Mouse (Mus musculus) neural tube, embryonic 12.5 days (tissue): ENCODE results near the gene Nolc1. TPM values are rescaled to one million over a fixed set of nuclear protein-coding genes. Genes with fewer than 3 reads are reported as not detected.
"Not testable (repeated sequence)": the region's sequence is repeated elsewhere in the genome, so short reads cannot be mapped to it uniquely, and the experiment has no call there.

Experiments used
- ATAC-seq: fragments of 200-750 bp; cut with Nextera tagmentation; 2 replicates; pipeline ENCODE4 v1.8.0; 2017; ENCODE audit warnings: low read depth, mild to moderate bottlenecking, moderate TSS enrichment, moderate library complexity; ENCODE audit not compliant: low FRiP score
- H3K27ac ChIP-seq: fragments of 300-500 bp; sonication (generic); 2 replicates; pipeline ENCODE4 v1.5.1; 2016
- H3K27me3 ChIP-seq: fragments of 300-500 bp; sonication (generic); replicated peaks from 2 replicates; pipeline ENCODE4 v1.6.1; 2016; ENCODE audit warnings: mild to moderate bottlenecking
- H3K36me3 ChIP-seq: fragments of 300-500 bp; sonication (generic); 2 replicates; pipeline ENCODE4 v1.6.1; 2016; ENCODE audit warnings: mild to moderate bottlenecking
- H3K4me1 ChIP-seq: fragments of 300-500 bp; sonication (generic); 2 replicates; pipeline ENCODE4 v1.6.1; 2016
- H3K4me2 ChIP-seq: fragments of 300-500 bp; sonication (generic); replicated peaks from 2 replicates; pipeline ENCODE4 v1.6.1; 2016; ENCODE audit warnings: mild to moderate bottlenecking
- H3K4me3 ChIP-seq: fragments of 300-500 bp; sonication (generic); 2 replicates; pipeline ENCODE4 v1.5.1; 2016
- H3K9ac ChIP-seq: fragments of 300-500 bp; sonication (generic); 2 replicates; pipeline ENCODE4 v1.6.1; 2016; ENCODE audit warnings: mild to moderate bottlenecking
- H3K9me3 ChIP-seq: fragments of 300-500 bp; sonication (generic); 2 replicates; pipeline ENCODE4 v1.6.1; 2016; ENCODE audit warnings: mild to moderate bottlenecking
- WGBS: fragments of 180-500 bp; shearing (Covaris S2); methylation state at CpG from one replicate; pipeline ENCODE4 v1.1.7; 2016; 5-methylcytosine and 5-hydroxymethylcytosine counted together
- polyA plus RNA-seq: library from polyadenylated mRNA; unstranded; fragments of >200 nt; fragmentation: Nextera tagmentation; extraction: Ambion mirVana; gene quantifications from 2 replicates; pipeline ENCODE4 v1.2.1, GENCODE M21; 2016

Nolc1 gene
- polyA plus RNA-seq, 1 experiment from 2014 or later, result 94.9 TPM

DNA sequence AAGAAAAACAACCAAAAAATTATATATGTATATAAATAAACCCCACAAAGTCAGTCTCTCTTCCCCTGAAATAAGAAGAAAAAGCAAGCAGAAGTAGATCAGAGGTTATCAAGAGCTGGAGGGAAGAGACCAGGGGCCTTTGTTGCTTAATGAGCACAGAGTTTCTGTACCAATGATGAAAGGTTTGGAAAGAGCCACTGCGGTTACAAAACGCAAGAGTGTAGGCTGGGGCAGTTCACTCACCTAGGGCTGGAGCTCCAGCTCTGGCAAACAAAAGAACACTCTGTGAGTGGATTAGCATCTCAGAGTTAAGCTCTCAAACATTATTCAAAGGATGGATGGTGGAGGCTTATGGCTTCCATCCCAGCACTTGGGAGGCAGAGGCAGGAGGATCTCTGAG is 34.6 kb downstream of the Nolc1 start:
- no peak overlapping the region for H3K9ac ChIP-seq
- no peaks in the 10 kb centered on the region for H3K27me3 ChIP-seq
- no peaks in the 10 kb centered on the region for H3K4me1 ChIP-seq
- H3K27ac ChIP-seq, result no peak overlapping the region
- no peaks in the 10 kb centered on the region for H3K9me3 ChIP-seq
- no peak overlapping the region for H3K4me2 ChIP-seq
- no peak for ATAC-seq
- 82% methylated on average over 2 of the region's 2 CpGs for WGBS
- H3K4me3 ChIP-seq, result no peak overlapping the region
- no peaks in the 10 kb centered on the region for H3K36me3 ChIP-seq

DNA sequence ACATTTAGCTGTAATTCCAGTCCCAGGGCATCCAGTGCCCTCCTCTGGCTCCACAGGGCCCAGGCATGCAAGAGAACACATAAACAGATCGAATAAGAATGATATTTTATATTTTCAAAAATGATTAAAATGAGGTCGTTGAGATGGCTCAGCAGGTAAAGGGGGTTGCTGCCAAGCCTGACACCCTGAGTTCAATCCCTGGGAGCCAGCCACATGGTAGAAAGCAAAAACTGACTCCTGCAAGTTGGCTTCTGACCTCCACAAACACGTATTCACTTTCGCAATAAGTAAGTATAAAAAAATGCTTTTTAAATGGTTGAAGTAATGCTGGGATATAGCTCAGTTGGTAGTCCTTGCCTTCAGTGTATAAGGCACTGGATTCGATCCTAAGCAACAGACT is 35.1 kb downstream of the Nolc1 start:
- H3K9me3 ChIP-seq, result no peaks in the 10 kb centered on the region
- 88% methylated on average over 5 of the region's 5 CpGs for WGBS

DNA sequence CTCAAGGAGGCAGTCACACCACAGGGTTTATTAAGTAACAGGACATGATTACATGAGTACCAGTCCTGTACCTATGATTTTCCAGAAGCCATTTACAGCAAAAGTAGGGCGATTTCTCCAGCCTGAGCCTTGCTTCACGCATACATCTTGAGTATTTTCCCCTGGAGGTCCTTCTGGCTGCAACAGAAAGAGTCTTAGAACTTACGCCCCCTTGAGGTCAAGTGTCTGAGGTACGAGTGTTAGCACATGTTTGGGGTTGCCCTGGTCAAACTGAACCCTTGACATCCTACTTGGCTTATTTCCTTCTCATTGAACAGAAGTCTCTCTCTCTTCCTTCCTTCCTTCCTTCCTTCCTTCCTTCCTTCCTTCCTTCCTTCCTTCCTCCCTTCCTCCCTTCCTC is 39.0 kb downstream of the Nolc1 start:
- Histone ChIP-seq H3K4me3 (no peak overlapping the region), H3K4me2 (no peak overlapping the region), H3K27me3 (no peaks in the 10 kb centered on the region), H3K27ac (no peak overlapping the region), H3K9me3 (no peaks in the 10 kb centered on the region), H3K4me1 (no peaks in the 10 kb centered on the region), H3K36me3 (no peaks in the 10 kb centered on the region), H3K9ac (no peak overlapping the region)
- whole genome bisulfite sequencing, result 59% methylated on average over 4 of the region's 4 CpGs
- ATAC-seq, result no peak

More for the DNA sequence above, 35.1 kb downstream of the Nolc1 start:
- no peaks in the 10 kb centered on the region for H3K4me1 ChIP-seq
- H3K36me3 ChIP-seq, result no peaks in the 10 kb centered on the region
- no peak overlapping the region for H3K4me2 ChIP-seq
- no peak overlapping the region for H3K9ac ChIP-seq
- no peaks in the 10 kb centered on the region for H3K27me3 ChIP-seq
- no peak overlapping the region for H3K27ac ChIP-seq
- H3K4me3 ChIP-seq, result no peak overlapping the region
- no peak for ATAC-seq

DNA sequence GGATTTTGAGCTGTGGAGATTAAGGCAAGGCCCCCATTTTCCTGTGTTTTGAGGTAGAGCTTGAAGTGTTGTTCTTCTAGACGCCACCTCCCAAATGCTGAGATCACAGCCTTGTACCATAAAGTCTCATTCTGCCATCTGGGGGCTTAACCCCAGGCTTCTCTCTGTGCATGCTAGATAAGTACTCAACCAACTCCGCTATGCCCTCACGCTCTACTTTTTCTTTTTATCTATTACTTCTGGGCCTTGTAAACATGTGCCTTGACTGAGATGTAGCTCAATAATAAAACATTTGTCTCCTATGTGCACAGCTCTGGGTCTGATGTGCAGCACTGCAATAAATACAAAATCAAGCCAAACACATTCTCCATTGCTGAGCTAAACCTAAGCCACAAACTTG is 43.8 kb downstream of the Nolc1 start:
- no peaks in the 10 kb centered on the region for H3K36me3 ChIP-seq
- H3K9me3 ChIP-seq, result no peaks in the 10 kb centered on the region
- ATAC-seq, result no peak
- no peak overlapping the region for H3K4me2 ChIP-seq
- no peaks in the 10 kb centered on the region for H3K4me1 ChIP-seq
- no peak overlapping the region for H3K9ac ChIP-seq
- no peak overlapping the region for H3K27ac ChIP-seq
- H3K4me3 ChIP-seq, result no peak overlapping the region
- H3K27me3 ChIP-seq, result no peaks in the 10 kb centered on the region
- WGBS, result 92% methylated on average over 3 of the region's 3 CpGs

DNA sequence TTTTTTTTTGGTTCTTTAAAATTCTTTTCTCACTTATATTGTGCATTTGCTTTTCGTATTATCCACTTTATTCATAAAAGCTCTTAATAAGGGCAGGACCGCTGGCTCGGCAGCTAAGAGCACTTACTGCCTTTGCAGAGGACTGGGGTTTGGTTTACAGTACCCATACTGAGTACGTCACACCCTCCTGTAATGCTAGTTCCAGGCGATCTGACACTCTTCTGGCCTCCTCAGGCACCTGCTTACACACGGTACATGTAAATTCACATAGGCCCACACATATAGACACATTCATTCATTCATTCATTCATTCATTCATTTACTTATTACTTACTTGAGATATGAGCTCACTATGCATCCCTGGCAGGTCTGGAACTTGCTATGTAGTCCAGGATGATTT is 45.2 kb downstream of the Nolc1 start:
- no peak for ATAC-seq
- Histone ChIP-seq H3K27me3 (no peaks in the 10 kb centered on the region), H3K9me3 (no peaks in the 10 kb centered on the region), H3K4me1 (no peaks in the 10 kb centered on the region), H3K9ac (no peak overlapping the region), H3K4me3 (no peak overlapping the region), H3K36me3 (no peaks in the 10 kb centered on the region), H3K27ac (no peak overlapping the region), H3K4me2 (no peak overlapping the region)
- 76% methylated on average over 6 of the region's 6 CpGs for WGBS

DNA sequence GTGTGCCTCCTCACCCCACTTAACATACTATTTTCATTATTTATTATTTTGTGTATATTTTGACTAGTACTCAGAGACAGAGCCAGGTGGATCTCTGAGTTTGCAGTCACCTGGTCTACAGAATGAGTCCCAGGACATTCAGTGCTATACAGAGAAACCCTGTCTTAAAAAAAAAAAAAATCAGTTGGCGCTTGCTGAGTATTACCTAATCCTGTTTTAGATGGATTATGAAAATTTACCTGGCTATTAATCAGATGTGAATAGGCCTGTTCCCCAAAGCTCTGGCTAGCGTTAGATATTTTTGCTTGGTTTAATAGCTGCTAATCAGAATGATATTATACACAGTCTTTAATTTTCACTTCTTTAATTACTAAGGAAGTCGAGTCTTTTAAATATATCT is 48.2 kb downstream of the Nolc1 start:
- Histone ChIP-seq H3K4me1 (no peaks in the 10 kb centered on the region), H3K9me3 (no peaks in the 10 kb centered on the region), H3K27ac (no peak overlapping the region), H3K4me2 (no peak overlapping the region), H3K36me3 (no peaks in the 10 kb centered on the region), H3K27me3 (peaks cover 4% of the 10 kb centered on the region; the same call in 1 of the 2 replicates), H3K9ac (no peak overlapping the region), H3K4me3 (no peak overlapping the region)
- 87% methylated on average over 3 of the region's 3 CpGs for WGBS
- no peak for ATAC-seq

DNA sequence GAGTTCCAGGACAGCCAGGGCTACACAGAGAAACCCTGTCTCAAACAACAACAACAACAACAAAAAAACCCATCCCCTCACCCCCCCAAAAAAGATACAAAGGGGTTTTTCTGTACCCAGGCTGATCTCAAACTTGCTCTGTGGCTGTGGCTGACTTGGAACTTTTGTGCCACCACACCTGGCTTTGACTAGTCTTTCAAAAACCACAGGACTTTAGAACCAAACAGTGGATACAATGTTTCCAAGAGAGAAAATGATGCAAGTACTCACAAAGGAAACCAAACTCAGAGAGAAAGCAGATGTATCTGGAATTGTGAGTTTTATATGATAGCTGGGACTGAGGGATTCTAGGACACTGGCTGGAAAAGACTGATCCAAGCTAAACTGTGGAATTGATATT is 49.0 kb downstream of the Nolc1 start:
- no peak overlapping the region for H3K4me3 ChIP-seq
- H3K27ac ChIP-seq, result no peak overlapping the region
- H3K36me3 ChIP-seq, result no peaks in the 10 kb centered on the region
- no peak overlapping the region for H3K9ac ChIP-seq
- H3K9me3 ChIP-seq, result no peaks in the 10 kb centered on the region
- no peak overlapping the region for H3K4me2 ChIP-seq
- no peak for ATAC-seq
- H3K27me3 ChIP-seq, result peaks cover 4% of the 10 kb centered on the region; the same call in 1 of the 2 replicates
- H3K4me1 ChIP-seq, result no peaks in the 10 kb centered on the region

DNA sequence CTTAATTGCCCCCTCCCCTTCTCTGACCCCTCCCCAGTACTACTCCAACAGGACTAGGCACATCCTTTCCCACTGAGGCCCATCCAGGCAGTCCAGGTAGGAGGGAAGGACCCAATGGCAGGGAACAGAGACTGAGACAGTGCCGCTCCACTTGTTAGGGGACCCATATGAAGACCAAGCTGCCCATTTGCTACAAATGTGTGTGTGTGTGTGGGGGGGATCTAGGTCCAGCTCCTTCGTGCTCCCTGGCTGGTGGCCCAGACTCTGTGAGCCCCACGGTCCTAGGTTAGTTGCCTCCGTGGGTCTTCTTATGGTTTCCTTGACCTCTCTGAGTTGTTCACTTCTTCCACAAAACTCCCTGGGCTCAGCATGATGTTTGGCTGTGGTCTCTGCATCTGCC is 50.6 kb downstream of the Nolc1 start:
- WGBS, result 89% methylated on average over 4 of the region's 4 CpGs
- H3K27ac ChIP-seq, result no peak overlapping the region

DNA sequence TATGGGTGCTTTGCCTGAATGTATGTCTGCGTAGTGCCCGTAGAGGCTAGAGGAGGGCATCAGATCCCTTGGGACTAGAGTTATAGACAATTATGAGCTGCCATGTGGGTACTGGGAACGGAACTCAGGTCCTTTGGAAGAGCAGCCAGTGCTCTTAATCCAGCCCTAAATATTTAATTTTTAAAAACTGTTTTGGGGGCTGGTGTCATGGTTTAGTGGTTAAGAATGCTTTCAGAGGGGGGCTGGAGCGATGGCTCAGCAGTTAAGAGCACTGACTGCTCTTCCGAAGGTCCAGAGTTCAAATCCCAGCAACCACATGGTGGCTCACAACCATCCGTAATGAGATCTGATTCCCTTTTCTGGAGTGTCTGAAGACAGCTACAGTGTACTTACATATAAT is 54.1 kb downstream of the Nolc1 start:
- not testable (repeated sequence) for H3K9ac ChIP-seq, H3K4me3 ChIP-seq, H3K9me3 ChIP-seq, H3K4me1 ChIP-seq, H3K36me3 ChIP-seq, H3K27ac ChIP-seq, ATAC-seq, H3K4me2 ChIP-seq
- 72% methylated on average over 6 of the region's 6 CpGs for WGBS
- H3K27me3 ChIP-seq, result peaks cover 52% of the 10 kb centered on the region

More for the DNA sequence above, 50.6 kb downstream of the Nolc1 start:
- H3K9me3 ChIP-seq, result no peaks in the 10 kb centered on the region
- peaks cover 17% of the 10 kb centered on the region for H3K27me3 ChIP-seq
- ATAC-seq, result no peak
- no peaks in the 10 kb centered on the region for H3K36me3 ChIP-seq
- H3K9ac ChIP-seq, result no peak overlapping the region
- H3K4me1 ChIP-seq, result no peaks in the 10 kb centered on the region
- H3K4me2 ChIP-seq, result no peak overlapping the region
- H3K4me3 ChIP-seq, result no peak overlapping the region

DNA sequence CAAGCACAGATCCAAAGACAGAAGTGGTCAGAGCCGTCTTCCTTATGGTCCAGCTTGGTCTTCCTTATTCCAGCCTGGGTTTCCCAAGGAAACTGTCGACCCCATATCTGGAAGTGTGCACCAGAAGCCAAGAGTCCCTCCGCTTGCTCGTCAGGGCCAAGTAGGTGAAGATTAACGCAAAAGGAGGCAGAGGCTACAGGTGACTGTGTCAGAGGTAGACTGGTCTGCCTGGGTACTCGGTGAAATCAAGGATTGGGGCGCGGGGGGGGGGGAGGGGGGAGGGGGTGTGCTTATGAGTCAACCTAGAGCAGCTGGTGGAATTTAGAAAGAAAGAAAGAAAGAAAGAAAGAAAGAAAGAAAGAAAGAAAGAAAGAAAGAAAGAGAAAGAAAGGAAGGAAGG is 55.6 kb downstream of the Nolc1 start:
- H3K4me2 ChIP-seq, result peak overlapping the region; percentile 41; the same call in 1 of the 2 replicates
- H3K9me3 ChIP-seq, result no peaks in the 10 kb centered on the region
- peaks cover 10% of the 10 kb centered on the region for H3K4me1 ChIP-seq
- no peaks in the 10 kb centered on the region for H3K36me3 ChIP-seq
- no peak for ATAC-seq
- WGBS, result 7% methylated on average over 7 of the region's 8 CpGs
- no peak overlapping the region for H3K27ac ChIP-seq
- H3K27me3 ChIP-seq, result peaks cover 64% of the 10 kb centered on the region
- H3K9ac ChIP-seq, result no peak overlapping the region
- H3K4me3 ChIP-seq, result no peak overlapping the region

DNA sequence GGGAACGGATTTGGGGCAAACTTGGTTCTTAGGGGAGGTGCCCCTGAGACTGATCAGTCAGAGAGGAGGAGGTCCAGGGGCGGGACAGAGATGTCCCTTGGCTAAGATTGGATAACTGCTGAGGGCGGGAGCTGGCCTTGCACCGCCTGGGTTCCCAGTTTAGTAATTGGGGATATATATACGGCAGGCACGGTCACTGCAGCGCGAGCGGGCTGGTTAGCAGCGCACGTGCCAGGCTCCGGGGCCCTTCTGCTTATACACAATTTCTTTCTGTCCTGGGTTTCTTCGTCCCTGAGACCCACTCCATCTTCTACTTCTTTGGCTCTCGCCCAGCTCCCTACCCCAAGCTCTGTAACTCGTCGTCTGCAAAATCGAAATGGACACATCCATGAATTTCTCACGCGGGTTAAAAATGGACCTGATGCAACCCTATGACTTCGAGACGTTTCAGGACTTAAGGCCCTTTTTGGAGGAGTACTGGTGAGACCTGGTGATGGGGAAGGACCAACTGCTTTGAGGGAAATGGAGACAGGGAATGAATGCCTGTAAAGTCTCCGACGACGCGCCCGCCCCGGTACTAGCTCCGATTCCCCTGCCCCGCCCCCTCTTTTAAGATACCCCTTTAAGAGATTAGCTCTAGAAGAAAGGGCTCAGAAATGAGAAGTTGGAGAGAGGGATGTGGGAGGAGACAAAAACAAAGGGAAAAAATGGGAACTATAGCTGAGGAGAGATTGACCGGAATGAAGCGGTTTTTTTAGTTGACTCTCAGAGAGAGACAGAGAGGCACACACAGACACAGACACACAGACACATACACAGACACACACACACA is 56.2 kb downstream of the Nolc1 start, which contains the start of gene Elovl3:
Gene Elovl3 (plus strand): TSS at position 204 of the 832 bp plus-strand sequence.
- Histone ChIP-seq H3K4me2 (peak within 1 kb of the TSS; percentile 41; the same call in 1 of the 2 replicates), H3K4me3 (peak within 1 kb of the TSS; percentile 16; the same call in 1 of the 2 replicates), H3K36me3 (no peaks in the 10 kb centered on the region), H3K27ac (no peak within 1 kb of the TSS), H3K9ac (no peak within 1 kb of the TSS), H3K9me3 (no peaks in the 10 kb centered on the region), H3K4me1 (peaks cover 16% of the 10 kb centered on the region), H3K27me3 (peaks cover 70% of the 10 kb centered on the region)
- WGBS, result 3% methylated on average over 31 of the region's 31 CpGs
- ATAC-seq, result no peak

DNA sequence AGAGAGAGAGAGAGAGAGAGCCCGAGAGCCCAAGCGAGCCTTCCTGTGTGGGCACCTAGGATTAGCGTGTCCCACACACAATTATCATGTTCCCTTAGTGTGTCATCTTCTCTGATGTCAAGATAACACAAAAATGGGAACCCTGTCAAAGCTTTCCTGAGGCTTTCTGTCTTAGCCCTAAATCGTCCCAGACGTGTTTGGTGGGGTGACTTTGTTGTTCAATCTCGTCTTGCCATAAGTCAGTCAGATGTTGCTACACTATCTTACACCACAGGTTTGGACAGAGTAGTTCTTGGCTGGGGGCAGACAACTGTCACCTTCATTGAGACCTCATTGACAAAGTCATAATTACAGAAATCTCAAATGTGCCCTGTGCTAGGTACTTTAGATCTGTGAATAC is 56.9 kb downstream of the Nolc1 start:
- Histone ChIP-seq H3K27me3 (peaks cover 77% of the 10 kb centered on the region), H3K4me2 (no peak overlapping the region), H3K36me3 (no peaks in the 10 kb centered on the region), H3K4me1 (peaks cover 19% of the 10 kb centered on the region), H3K9ac (no peak overlapping the region), H3K9me3 (no peaks in the 10 kb centered on the region), H3K27ac (no peak overlapping the region), H3K4me3 (no peak overlapping the region)
- no peak for ATAC-seq
- WGBS, result 57% methylated on average over 6 of the region's 6 CpGs
